In genomic region chr8:10968687-10969086, GRCm38 (mm10) we compare ENCODE assay signal across 16 mouse cellular contexts.
"Had no signal": no experiment of that assay in that cellular context is flagged by ENCODE, and none has a peak within 500 bp of the region (broad histone marks: within the 10 kb centered on the region; RNA-seq: fewer than 3 reads in every experiment).

No protein-coding gene starts in this region.

- DNase-seq: liver, postnatal 0 days; lung, adult 2 months; lung, postnatal 10 days; lung, postnatal 4 days; midbrain, embryonic 14.5 days; right cerebral cortex, postnatal 25 days; right cerebral cortex, postnatal 4 days; spleen, adult 18-20 months; thymus, adult 18-20 months; thymus, postnatal 14 days; thymus, postnatal 36 days had no signal

- H3K9me3 ChIP-seq: lung, embryonic 15.5 days; midbrain, embryonic 10.5 days; midbrain, embryonic 12.5 days; neural tube, embryonic 12.5 days had no signal

- H3K36me3 ChIP-seq: lung, embryonic 15.5 days; midbrain, embryonic 10.5 days; midbrain, embryonic 12.5 days; neural tube, embryonic 12.5 days had no signal

- H3K4me2 ChIP-seq: lung, embryonic 15.5 days; midbrain, embryonic 12.5 days; neural tube, embryonic 12.5 days had no signal

- H3K4me3 ChIP-seq: lung, embryonic 15.5 days; midbrain, embryonic 10.5 days; midbrain, embryonic 12.5 days; neural tube, embryonic 12.5 days had no signal

- H3K27me3 ChIP-seq: lung, embryonic 15.5 days had no signal

- H3K27ac ChIP-seq: lung, embryonic 15.5 days; midbrain, embryonic 12.5 days; neural tube, embryonic 12.5 days had no signal

- H3K9ac ChIP-seq: liver, postnatal 0 days; lung, embryonic 15.5 days; midbrain, embryonic 12.5 days; neural tube, embryonic 12.5 days had no signal

- ATAC-seq: liver, postnatal 0 days; midbrain, embryonic 16.5 days had no signal
